Mouse (Mus musculus): ENCODE measurements around the gene Tcfl5.
A peak's percentile ranks its signal among the peaks of the same experiment; 100 is the strongest.

The Tcfl5 gene

GRCm38 (mm10) chr2:180597490-180597889, 45.0 kb downstream of the Tcfl5 start, which contains the start of gene Col9a3:
TSS of gene Col9a3 (plus strand) at chr2:180597790.
- DNase-seq = no peak

DNA sequence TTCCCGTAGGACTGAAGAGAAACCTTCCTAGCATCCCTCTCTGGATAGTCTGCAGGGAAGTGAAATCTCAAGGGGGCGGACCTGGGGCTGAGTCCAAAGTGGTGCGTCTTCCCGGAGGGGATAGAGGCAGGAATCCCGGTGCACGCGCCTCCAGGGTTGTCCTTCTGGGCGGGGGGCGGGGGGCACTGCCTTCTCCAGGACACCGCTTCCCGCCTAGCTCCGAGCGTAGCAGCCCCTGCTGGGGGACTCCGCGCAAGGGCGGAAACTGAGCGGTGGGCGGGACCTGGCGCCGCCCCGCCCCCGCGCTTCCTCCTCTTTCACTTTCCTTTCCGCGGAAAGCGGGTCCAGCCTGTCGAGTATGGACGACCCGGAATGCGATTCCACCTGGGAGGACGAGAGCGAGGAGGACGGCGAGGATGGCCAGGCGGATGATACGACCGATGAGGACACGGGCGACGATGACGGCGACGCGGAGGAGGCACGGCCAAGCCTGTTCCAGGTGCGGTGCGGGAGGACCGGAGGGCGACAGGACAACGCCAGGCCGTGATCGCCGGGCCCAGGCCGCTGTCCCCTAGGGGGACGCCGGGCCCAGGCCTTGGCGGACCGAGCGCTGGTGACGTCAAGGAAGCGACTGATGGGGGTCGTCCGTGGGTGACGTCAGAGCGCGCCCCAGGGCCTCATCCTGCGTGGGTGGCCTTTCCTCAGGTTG, 53.2 kb downstream of the Tcfl5 start, which contains the start of gene Ogfr:
Ogfr (plus strand) TSS at position 123 of the 709 bp plus-strand sequence.
- DNase-seq = peak; percentile 89

DNA sequence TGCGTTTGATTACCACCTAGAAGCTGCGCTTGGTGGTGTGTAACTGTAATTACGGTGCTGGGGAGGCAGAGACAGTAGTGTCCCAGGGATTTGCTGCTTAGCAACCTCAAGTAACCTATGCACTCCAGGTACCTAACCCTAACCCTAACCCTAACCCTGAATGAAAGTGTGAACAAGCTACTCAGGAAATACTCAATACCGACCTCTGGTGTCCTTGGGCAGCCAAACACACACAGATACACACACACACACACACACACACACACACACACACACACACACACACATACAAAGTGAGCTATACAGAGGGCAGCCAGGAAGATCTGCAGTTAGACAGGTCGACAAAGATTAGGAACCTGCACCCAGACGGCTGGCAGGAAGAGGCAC, 53.8 kb downstream of the Tcfl5 start:
- DNase-seq = no peak

GRCm38 (mm10) chr2:180583154-180583507, 59.4 kb downstream of the Tcfl5 start:
- DNase-seq = peak; percentile 24

DNA sequence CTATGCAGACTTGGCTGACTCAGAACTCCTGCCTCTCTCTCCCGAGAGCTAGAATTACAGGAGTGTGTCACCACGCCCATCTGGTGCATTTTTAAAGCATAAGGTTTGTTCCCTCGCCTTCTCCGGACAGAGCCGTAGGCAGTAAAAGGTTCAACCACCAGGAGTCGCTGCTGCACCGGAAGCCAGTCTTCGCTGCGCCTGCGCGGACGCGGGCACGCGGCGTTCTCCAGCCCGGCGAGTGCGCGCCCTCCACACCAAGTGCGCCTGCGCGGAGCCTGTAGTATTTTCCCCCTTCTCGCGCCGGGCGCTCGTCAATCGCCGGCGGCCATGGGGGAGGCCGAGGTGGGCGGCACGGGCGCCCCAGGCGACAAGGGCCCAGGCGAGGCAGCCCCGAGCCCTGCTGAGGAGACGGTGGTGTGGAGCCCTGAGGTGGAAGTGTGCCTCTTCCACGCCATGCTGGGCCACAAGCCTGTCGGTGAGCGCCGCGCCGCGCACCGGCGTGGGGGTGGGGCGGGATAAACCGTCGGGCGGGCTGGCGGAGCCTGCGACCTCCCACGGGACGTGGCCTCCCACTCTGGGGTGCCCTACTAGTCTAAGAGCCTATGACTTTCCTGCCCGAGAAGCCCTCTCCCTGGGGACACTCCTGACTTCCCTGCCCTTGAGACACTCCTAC, 59.9 kb downstream of the Tcfl5 start:
- DNase-seq = peak; percentile 98

GRCm38 (mm10) chr2:180581002-180581401, 61.5 kb downstream of the Tcfl5 start, which contains the start of gene Mrgbp:
TSS of gene Mrgbp (plus strand) at chr2:180581304.
- DNase-seq = no peak

GRCm38 (mm10) chr2:180578686-180579085, 63.8 kb downstream of the Tcfl5 start:
- DNase-seq = peak; percentile 74

- DNase-seq = no peak
These were observed 66.0 kb downstream of the Tcfl5 start for GRCm38 (mm10) chr2:180576482-180576881.
